In the genomic region with DNA sequence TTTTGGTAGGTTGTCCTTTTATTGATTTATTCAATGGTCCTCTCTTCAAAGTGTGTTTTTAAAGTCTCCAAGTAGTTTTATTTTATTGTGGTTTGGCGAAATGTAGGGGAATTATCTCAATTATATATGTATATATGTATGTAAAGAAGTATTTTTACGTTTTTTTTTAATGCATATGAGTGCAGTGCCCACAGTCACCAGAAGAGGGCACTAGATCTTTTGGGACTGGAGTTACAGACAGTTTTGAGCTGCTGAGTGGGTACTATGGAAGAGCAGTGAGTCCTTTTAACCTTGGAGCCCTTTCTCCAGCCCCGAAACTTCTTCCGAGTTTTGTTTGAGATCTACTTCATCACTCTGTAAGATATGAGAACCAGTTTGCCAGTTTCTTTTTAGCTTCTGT, we compare ENCODE assay signal across 12 mouse cellular contexts. TPM values are rescaled to one million over a fixed set of nuclear protein-coding genes. Genes with fewer than 3 reads are reported as not detected.
DNase-seq lines count a peak whose midpoint lies in the region; ATAC-seq and TF ChIP-seq lines count a peak whose summit lies in the region.
"Had no signal": no experiment of that assay in that cellular context is flagged by ENCODE, and none has a peak within 500 bp of the region (broad histone marks: within the 10 kb centered on the region; RNA-seq: fewer than 3 reads in every experiment).

No protein-coding gene starts in this region.

- no peak overlapping the region for H3K27ac ChIP-seq in layer of hippocampus, adult 2 months
- no peak overlapping the region for H3K27ac ChIP-seq in neural tube, embryonic 15.5 days (replicated peaks)
- H3K27ac ChIP-seq: embryonic facial prominence, embryonic 13.5 days; limb, embryonic 13.5 days had no signal

- no peak overlapping the region for H3K4me2 ChIP-seq in neural tube, embryonic 15.5 days
- H3K4me2 ChIP-seq: embryonic facial prominence, embryonic 13.5 days; heart, embryonic 12.5 days; limb, embryonic 13.5 days; midbrain, embryonic 11.5 days had no signal

- whole genome bisulfite sequencing in neural tube, embryonic 15.5 days, result 58% methylated on average over 4 of the region's 4 CpGs

- no peak for TF ChIP-seq POLR2A in brain, embryonic 14.5 days (IDR thresholded peaks at IDR 0.05; ENCODE audit: borderline replicate concordance, extremely low read depth, insufficient read depth, insufficient read length, poor library complexity, severe bottlenecking)

- DNase-seq in embryo, embryonic 10 days (ENCODE audit: low spot score), result peak; percentile 4
- DNase-seq in embryo, embryonic 9.5 days (ENCODE audit: extremely low spot score), result no peak
- no peak for DNase-seq in layer of hippocampus, adult 2 months (ENCODE audit: low spot score in 2 of 2)
- DNase-seq in layer of hippocampus, adult 9-10 months (ENCODE audit: low spot score), result no peak
- peak; percentile 23 for DNase-seq in 416B (ENCODE audit: low read depth)
- DNase-seq in brain, embryonic 14.5 days (ENCODE audit: low read depth), result peak; percentile 1
- DNase-seq in ovary, postnatal 14 days (ENCODE audit: low spot score), result no peak

- TF ChIP-seq CTCF in layer of hippocampus, adult 2 months (conservative IDR thresholded peaks at IDR 0.05), result peak; percentile 66
- peak; percentile 26; the same call in 1 of the 2 replicates for TF ChIP-seq CTCF in brain, embryonic 14.5 days (IDR thresholded peaks at IDR 0.05; ENCODE audit: borderline replicate concordance, extremely low read depth, insufficient read depth, insufficient read length)

- H3K9me3 ChIP-seq in neural tube, embryonic 15.5 days (replicated peaks), result no peaks in the 10 kb centered on the region
- H3K9me3 ChIP-seq: embryonic facial prominence, embryonic 13.5 days; heart, embryonic 12.5 days; limb, embryonic 13.5 days had no signal

- no peaks in the 10 kb centered on the region for H3K27me3 ChIP-seq in neural tube, embryonic 15.5 days (replicated peaks)
- H3K27me3 ChIP-seq: embryonic facial prominence, embryonic 13.5 days; heart, embryonic 12.5 days; limb, embryonic 13.5 days had no signal

- no peak overlapping the region for H3K9ac ChIP-seq in neural tube, embryonic 15.5 days (replicated peaks)
- H3K9ac ChIP-seq: embryonic facial prominence, embryonic 13.5 days; heart, embryonic 12.5 days; limb, embryonic 13.5 days had no signal

- H3K4me3 ChIP-seq in layer of hippocampus, adult 2 months, result no peak overlapping the region
- no peak overlapping the region for H3K4me3 ChIP-seq in neural tube, embryonic 15.5 days (replicated peaks)
- H3K4me3 ChIP-seq: embryonic facial prominence, embryonic 13.5 days; heart, embryonic 12.5 days; limb, embryonic 13.5 days had no signal

- no peaks in the 10 kb centered on the region for H3K36me3 ChIP-seq in neural tube, embryonic 15.5 days
- H3K36me3 ChIP-seq: embryonic facial prominence, embryonic 13.5 days; heart, embryonic 12.5 days; limb, embryonic 13.5 days had no signal

- H3K4me1 ChIP-seq in neural tube, embryonic 15.5 days, result no peaks in the 10 kb centered on the region
- H3K4me1 ChIP-seq: embryonic facial prominence, embryonic 13.5 days; heart, embryonic 12.5 days; limb, embryonic 13.5 days had no signal

- no peak for ATAC-seq in neural tube, embryonic 15.5 days (ENCODE audit: low FRiP score)

RNA-seq across cellular contexts. Expression of gene Agtr2, which starts 59.5 kb away (rescaled TPM):
- under 1 TPM; 0.54 to 0.64 TPM for total RNA-seq in layer of hippocampus, adult 2 months (2021)
- 3.8 and 5.4 TPM in 2 replicates for polyA plus RNA-seq in brain, embryonic 14.5 days (2012; rRNA removed)
- 12.6 and 13.8 TPM in 2 replicates for polyA plus RNA-seq in neural tube, embryonic 15.5 days (2015; fragmentation: Nextera tagmentation; extraction: Ambion mirVana)

Comparison
In these comparisons a context has a peak if more than half of its experiments do, and no peak if none do; other contexts are left out.
1. DNase-seq: peak in embryo, embryonic 10 days (single experiment), 416B (single experiment) and brain, embryonic 14.5 days (single experiment); none in embryo, embryonic 9.5 days (single experiment), layer of hippocampus, adult 2 months (0 of 2), layer of hippocampus, adult 9-10 months (single experiment) and ovary, postnatal 14 days (single experiment).